Mouse (Mus musculus) olfactory bulb, adult 2 months (tissue): ENCODE data around the gene Apoe. TPM values are rescaled to one million over a fixed set of nuclear protein-coding genes. Genes with fewer than 3 reads are reported as not detected.
A peak's percentile ranks its signal among the peaks of the same experiment; 100 is the strongest.

ENCODE experiments used
- H3K27ac ChIP-seq: fragments of 200-500 bp; 2 replicates; pipeline ENCODE4 v1.5.1; 2012; ENCODE audit warnings: low read depth, low read length; ENCODE audit not compliant: insufficient read depth
- H3K4me1 ChIP-seq: fragments of 200-500 bp; 2 replicates; pipeline ENCODE4 v1.6.1; 2012; ENCODE audit warnings: low read length; ENCODE audit not compliant: control insufficient read depth, insufficient read depth
- H3K4me3 ChIP-seq: fragments of 200-500 bp; 2 replicates; pipeline ENCODE4 v1.5.1; 2012; ENCODE audit warnings: mild to moderate bottlenecking, low read depth, low read length, moderate library complexity; ENCODE audit not compliant: insufficient read depth
- CTCF ChIP-seq: fragments of 200-500 bp; IDR thresholded peaks from 2 replicates; pipeline ENCODE4 v1.5.1; 2012; ENCODE audit warnings: low read depth, mild to moderate bottlenecking, low read length, moderate library complexity; ENCODE audit not compliant: insufficient read depth
- POLR2A ChIP-seq: fragments of 200-500 bp; IDR thresholded peaks from 2 replicates; pipeline ENCODE4 v1.6.1; 2012; ENCODE audit warnings: mild to moderate bottlenecking, low read depth, low read length, moderate library complexity; ENCODE audit not compliant: insufficient read depth
- WGBS: fragments of 180-500 bp; shearing (Covaris S2); methylation state at CpG from one replicate; pipeline ENCODE4 v1.1.7; 2018; 5-methylcytosine and 5-hydroxymethylcytosine counted together
- polyA plus RNA-seq: library from polyadenylated mRNA; stranded (reverse); fragments of >200 nt; gene quantifications from 2 replicates; pipeline ENCODE4 v1.2.4, GENCODE M21; 2012; ENCODE audit warnings: low replicate concordance; ENCODE audit not compliant: missing spikeins, insufficient read depth, insufficient read length

Gene Apoe
- polyA plus RNA-seq, 1 experiment = 1,139 TPM

GRCm38 (mm10) chr7:19716822-19717221 is 17.8 kb upstream of the Apoe start:
- Histone ChIP-seq H3K4me3 (no peak overlapping the region), H3K4me1 (peaks cover 11% of the 10 kb centered on the region), H3K27ac (no peak overlapping the region)
- TF ChIP-seq CTCF (no peak), POLR2A (no peak)
- WGBS = 85% methylated on average over 2 of the region's 2 CpGs

- 3% methylated on average over 18 of the region's 18 CpGs for WGBS
- Histone ChIP-seq H3K4me3 (peak overlapping the region; percentile 29), H3K4me1 (peaks cover 11% of the 10 kb centered on the region), H3K27ac (peak overlapping the region; percentile 89)
- TF ChIP-seq POLR2A = no peak
- no peak for TF ChIP-seq CTCF
Measured at GRCm38 (mm10) chr7:19716055-19716682, 17.2 kb upstream of the Apoe start.

- H3K4me3 ChIP-seq = peak within 1 kb of the TSS; percentile 67
- peak within 1 kb of the TSS; percentile 89 for H3K27ac ChIP-seq
- TF ChIP-seq CTCF (no peak), POLR2A (peak; percentile 47; the same call in 1 of the 2 replicates)
- peaks cover 11% of the 10 kb centered on the region for H3K4me1 ChIP-seq
- WGBS = under 1% methylated on average over 59 of the region's 59 CpGs
Measured at GRCm38 (mm10) chr7:19715239-19716054, 16.5 kb upstream of the Apoe start, which contains the start of gene Tomm40. Gene Tomm40 (minus strand): TSS chr7:19715438.

- peak overlapping the region; percentile 26 for H3K27ac ChIP-seq
Measured at GRCm38 (mm10) chr7:19714836-19715235, 15.8 kb upstream of the Apoe start.

GRCm38 (mm10) chr7:19713598-19713997 is 14.6 kb upstream of the Apoe start:
- H3K27ac ChIP-seq = no peak overlapping the region
- 87% methylated on average over 9 of the region's 9 CpGs for WGBS
- TF ChIP-seq POLR2A (no peak), CTCF (no peak)
- peaks cover 11% of the 10 kb centered on the region for H3K4me1 ChIP-seq
- no peak overlapping the region for H3K4me3 ChIP-seq

More at GRCm38 (mm10) chr7:19714836-19715235, 15.8 kb upstream of the Apoe start:
- under 1% methylated on average over 39 of the region's 39 CpGs for WGBS
- H3K4me3 ChIP-seq = peak overlapping the region; percentile 67
- H3K4me1 ChIP-seq = peaks cover 11% of the 10 kb centered on the region
- TF ChIP-seq POLR2A (no peak), CTCF (no peak)

GRCm38 (mm10) chr7:19713196-19713595 is 14.2 kb upstream of the Apoe start:
- no peak overlapping the region for H3K27ac ChIP-seq
- H3K4me3 ChIP-seq = no peak overlapping the region
- 42% methylated on average over 4 of the region's 4 CpGs for WGBS
- peaks cover 11% of the 10 kb centered on the region for H3K4me1 ChIP-seq
- no peak for TF ChIP-seq CTCF
- no peak for TF ChIP-seq POLR2A

- Histone ChIP-seq H3K4me1 (peaks cover 11% of the 10 kb centered on the region), H3K27ac (no peak overlapping the region), H3K4me3 (no peak overlapping the region)
- WGBS = 45% methylated on average over 4 of the region's 4 CpGs
- no peak for TF ChIP-seq CTCF
Measured at GRCm38 (mm10) chr7:19712414-19712813, 13.4 kb upstream of the Apoe start.

GRCm38 (mm10) chr7:19710650-19711049 is 11.7 kb upstream of the Apoe start:
- Histone ChIP-seq H3K27ac (no peak overlapping the region), H3K4me1 (peaks cover 7% of the 10 kb centered on the region), H3K4me3 (no peak overlapping the region)
- TF ChIP-seq POLR2A = no peak
- no peak for TF ChIP-seq CTCF
- WGBS = 88% methylated on average over 10 of the region's 10 CpGs

GRCm38 (mm10) chr7:19705271-19705670 is 6.3 kb upstream of the Apoe start:
- 93% methylated on average over 7 of the region's 7 CpGs for WGBS
- Histone ChIP-seq H3K27ac (no peak overlapping the region), H3K4me3 (no peak overlapping the region), H3K4me1 (peaks cover 3% of the 10 kb centered on the region; the same call in 1 of the 2 replicates)
- TF ChIP-seq POLR2A = no peak
